Mouse (Mus musculus) hindbrain, embryonic 11.5 days (tissue): ENCODE data around the gene Ncapd2. TPM values are rescaled to one million over a fixed set of nuclear protein-coding genes. Genes with fewer than 3 reads are reported as not detected.

Experiments used
- ATAC-seq: fragments of 200-750 bp; cut with Nextera tagmentation; 2 replicates; pipeline ENCODE4 v1.8.0; 2017; ENCODE audit warnings: mild to moderate bottlenecking, moderate TSS enrichment, moderate library complexity; ENCODE audit not compliant: low FRiP score
- DNase-seq: peaks from one replicate; pipeline ENCODE4 v3.0.0-alpha.2; 2015; ENCODE audit warnings: low spot score
- H3K27ac ChIP-seq: fragments of 300-500 bp; sonication (generic); 2 replicates; pipeline ENCODE4 v1.5.1; 2014; ENCODE audit warnings: mild to moderate bottlenecking, low read depth, low read length
- H3K27me3 ChIP-seq: fragments of 300-500 bp; sonication (generic); 2 replicates; pipeline ENCODE4 v1.6.1; 2014; ENCODE audit warnings: mild to moderate bottlenecking, low read length, moderate library complexity, mixed read lengths; ENCODE audit not compliant: control insufficient read depth, insufficient read depth
- H3K36me3 ChIP-seq: fragments of 300-500 bp; sonication (generic); 2 replicates; pipeline ENCODE4 v1.6.1; 2014; ENCODE audit warnings: mild to moderate bottlenecking, low read length, moderate library complexity, mixed read lengths; ENCODE audit not compliant: control insufficient read depth, insufficient read depth
- H3K4me1 ChIP-seq: fragments of 300-500 bp; sonication (generic); replicated peaks from 2 replicates; pipeline ENCODE4 v1.6.1; 2014; ENCODE audit warnings: low read length, mixed read lengths; ENCODE audit not compliant: control insufficient read depth, insufficient read depth
- H3K4me2 ChIP-seq: fragments of 300-500 bp; sonication (generic); replicated peaks from 2 replicates; pipeline ENCODE4 v1.6.1; 2014; ENCODE audit warnings: mild to moderate bottlenecking, low read depth, low read length
- H3K4me3 ChIP-seq: fragments of 300-500 bp; sonication (generic); 2 replicates; pipeline ENCODE4 v1.5.1; 2014; ENCODE audit warnings: low read depth, low read length
- H3K9ac ChIP-seq: fragments of 300-500 bp; sonication (generic); 2 replicates; pipeline ENCODE4 v1.6.1; 2014; ENCODE audit warnings: low read depth, low read length
- H3K9me3 ChIP-seq: fragments of 300-500 bp; sonication (generic); 2 replicates; pipeline ENCODE4 v1.6.1; 2016; ENCODE audit warnings: low read length; ENCODE audit not compliant: control insufficient read depth
- WGBS: fragments of 180-500 bp; shearing (Covaris S2); extraction: QIAGEN DNeasy Blood & Tissue Kit; methylation state at CpG from one replicate; pipeline ENCODE4 v1.1.7; 2014; 5-methylcytosine and 5-hydroxymethylcytosine counted together
- polyA plus RNA-seq: library from polyadenylated mRNA; unstranded; fragments of >200 nt; fragmentation: Nextera tagmentation; extraction: Ambion mirVana; gene quantifications from 2 replicates; pipeline ENCODE4 v1.2.1, GENCODE M21; 2014

Gene Ncapd2
- polyA plus RNA-seq, 1 experiment from 2014 or later: 110 TPM

GRCm38 (mm10) chr6:125221115-125221745, 29.7 kb upstream of the Ncapd2 start:
- H3K36me3 ChIP-seq: no peaks in the 10 kb centered on the region
- H3K4me2 ChIP-seq: no peak overlapping the region
- no peak overlapping the region for H3K9ac ChIP-seq
- WGBS: 89% methylated on average over 19 of the region's 20 CpGs
- no peaks in the 10 kb centered on the region for H3K4me1 ChIP-seq
- H3K9me3 ChIP-seq: no peaks in the 10 kb centered on the region
- H3K27ac ChIP-seq: no peak overlapping the region
- no peak overlapping the region for H3K4me3 ChIP-seq
- no peak for ATAC-seq
- no peak for DNase-seq
- H3K27me3 ChIP-seq: no peaks in the 10 kb centered on the region

GRCm38 (mm10) chr6:125218963-125219362, 27.5 kb upstream of the Ncapd2 start:
- ATAC-seq (no peak), DNase-seq (peak; percentile 70)
- H3K4me3 ChIP-seq: no peak overlapping the region
- no peaks in the 10 kb centered on the region for H3K4me1 ChIP-seq
- no peak overlapping the region for H3K4me2 ChIP-seq
- H3K9ac ChIP-seq: no peak overlapping the region
- no peaks in the 10 kb centered on the region for H3K36me3 ChIP-seq
- 80% methylated on average over 4 of the region's 4 CpGs for WGBS
- H3K27me3 ChIP-seq: no peaks in the 10 kb centered on the region
- H3K27ac ChIP-seq: no peak overlapping the region
- H3K9me3 ChIP-seq: no peaks in the 10 kb centered on the region

- no peak overlapping the region for H3K9ac ChIP-seq
- no peaks in the 10 kb centered on the region for H3K36me3 ChIP-seq
- WGBS: 91% methylated on average over 11 of the region's 11 CpGs
- no peaks in the 10 kb centered on the region for H3K9me3 ChIP-seq
- no peak for ATAC-seq
- no peaks in the 10 kb centered on the region for H3K27me3 ChIP-seq
- H3K4me2 ChIP-seq: no peak overlapping the region
- DNase-seq: no peak
- no peak overlapping the region for H3K4me3 ChIP-seq
- no peak overlapping the region for H3K27ac ChIP-seq
- no peaks in the 10 kb centered on the region for H3K4me1 ChIP-seq
Observed at GRCm38 (mm10) chr6:125217899-125218298, 26.4 kb upstream of the Ncapd2 start.

GRCm38 (mm10) chr6:125216898-125217297, 25.4 kb upstream of the Ncapd2 start:
- Histone ChIP-seq H3K9me3 (no peaks in the 10 kb centered on the region), H3K27ac (no peak overlapping the region), H3K36me3 (no peaks in the 10 kb centered on the region), H3K4me2 (no peak overlapping the region), H3K27me3 (no peaks in the 10 kb centered on the region), H3K4me3 (no peak overlapping the region), H3K4me1 (no peaks in the 10 kb centered on the region), H3K9ac (no peak overlapping the region)
- ATAC-seq (no peak), DNase-seq (no peak)
- WGBS: 82% methylated on average over 2 of the region's 2 CpGs

GRCm38 (mm10) chr6:125215148-125215954, 23.9 kb upstream of the Ncapd2 start, which contains the start of gene Vamp1:
Gene Vamp1, plus strand, starts transcription at chr6:125215551.
- Histone ChIP-seq H3K4me2 (peak within 1 kb of the TSS; percentile 97), H3K4me1 (no peaks in the 10 kb centered on the region)
- peak; percentile 92 for DNase-seq

GRCm38 (mm10) chr6:125213715-125214114, 22.2 kb upstream of the Ncapd2 start:
- Histone ChIP-seq H3K27me3 (no peaks in the 10 kb centered on the region), H3K4me2 (no peak overlapping the region), H3K4me3 (no peak overlapping the region), H3K4me1 (no peaks in the 10 kb centered on the region), H3K9me3 (no peaks in the 10 kb centered on the region), H3K27ac (no peak overlapping the region), H3K36me3 (no peaks in the 10 kb centered on the region), H3K9ac (no peak overlapping the region)
- ATAC-seq (no peak), DNase-seq (no peak)
- 78% methylated on average over 6 of the region's 6 CpGs for whole genome bisulfite sequencing

More at GRCm38 (mm10) chr6:125215148-125215954, 23.9 kb upstream of the Ncapd2 start, which contains the start of gene Vamp1:
- peak; percentile 97 for ATAC-seq
- Histone ChIP-seq H3K9me3 (no peaks in the 10 kb centered on the region), H3K9ac (peak within 1 kb of the TSS; percentile 70), H3K27ac (peak within 1 kb of the TSS; percentile 40; the same call in 1 of the 2 replicates), H3K27me3 (no peaks in the 10 kb centered on the region), H3K4me3 (peak within 1 kb of the TSS; percentile 71), H3K36me3 (no peaks in the 10 kb centered on the region)
- WGBS: under 1% methylated on average over 47 of the region's 48 CpGs

- Histone ChIP-seq H3K27me3 (no peaks in the 10 kb centered on the region), H3K27ac (no peak overlapping the region), H3K9me3 (no peaks in the 10 kb centered on the region), H3K36me3 (no peaks in the 10 kb centered on the region), H3K9ac (no peak overlapping the region), H3K4me2 (no peak overlapping the region), H3K4me1 (no peaks in the 10 kb centered on the region), H3K4me3 (no peak overlapping the region)
- WGBS: 70% methylated on average over 6 of the region's 6 CpGs
- no peak for ATAC-seq
- no peak for DNase-seq
Observed at GRCm38 (mm10) chr6:125213129-125213528, 21.6 kb upstream of the Ncapd2 start.

- WGBS: 51% methylated on average over 2 of the region's 2 CpGs
- H3K4me3 ChIP-seq: no peak overlapping the region
- no peaks in the 10 kb centered on the region for H3K4me1 ChIP-seq
- H3K4me2 ChIP-seq: no peak overlapping the region
- DNase-seq (no peak), ATAC-seq (no peak)
- no peak overlapping the region for H3K9ac ChIP-seq
- H3K27ac ChIP-seq: no peak overlapping the region
- no peaks in the 10 kb centered on the region for H3K9me3 ChIP-seq
- H3K27me3 ChIP-seq: no peaks in the 10 kb centered on the region
- H3K36me3 ChIP-seq: no peaks in the 10 kb centered on the region
Observed at GRCm38 (mm10) chr6:125212621-125213020, 21.1 kb upstream of the Ncapd2 start.

GRCm38 (mm10) chr6:125210436-125210835, 18.9 kb upstream of the Ncapd2 start:
- H3K27ac ChIP-seq: no peak overlapping the region
- no peaks in the 10 kb centered on the region for H3K4me1 ChIP-seq
- no peak overlapping the region for H3K4me2 ChIP-seq
- no peak overlapping the region for H3K9ac ChIP-seq
- ATAC-seq (no peak), DNase-seq (no peak)
- 91% methylated on average over 1 of the region's 1 CpGs for WGBS
- H3K4me3 ChIP-seq: no peak overlapping the region
- no peaks in the 10 kb centered on the region for H3K27me3 ChIP-seq
- no peaks in the 10 kb centered on the region for H3K9me3 ChIP-seq
- H3K36me3 ChIP-seq: no peaks in the 10 kb centered on the region
